Mouse (Mus musculus) forelimb bud, embryonic 11.5 days (tissue): ENCODE results near the gene Lrch3.
A peak's percentile ranks its signal among the peaks of the same experiment; 100 is the strongest.
"Not testable (repeated sequence)": the region's sequence is repeated elsewhere in the genome, so short reads cannot be mapped to it uniquely, and the experiment has no call there.

Experiments
- DNase-seq: peaks from one replicate; pipeline ENCODE4 v3.0.0-alpha.2; 2012; ENCODE audit warnings: low read depth, low spot score

Lrch3 gene

GRCm38 (mm10) chr16:33054927-33055326 lies 141.0 kb downstream of the Lrch3 start:
- not testable (repeated sequence) for DNase-seq

GRCm38 (mm10) chr16:33055655-33056054 lies 141.8 kb downstream of the Lrch3 start:
- no peak for DNase-seq

- DNase-seq, result peak; percentile 92
Observed at GRCm38 (mm10) chr16:33056095-33056785, 142.3 kb downstream of the Lrch3 start, which contains the start of the genes Iqcg and Rpl35a. Iqcg (minus strand) TSS chr16:33056218. Rpl35a (plus strand) TSS chr16:33056453.

- DNase-seq, result no peak
Observed at GRCm38 (mm10) chr16:33056786-33057185, 142.9 kb downstream of the Lrch3 start.

GRCm38 (mm10) chr16:33058033-33058432 lies 144.1 kb downstream of the Lrch3 start:
- DNase-seq, result no peak

- not testable (repeated sequence) for DNase-seq
Observed at GRCm38 (mm10) chr16:33058656-33059055, 144.8 kb downstream of the Lrch3 start.

- DNase-seq, result no peak
Observed at GRCm38 (mm10) chr16:33059471-33059870, 145.6 kb downstream of the Lrch3 start.

GRCm38 (mm10) chr16:33060926-33061325 lies 147.0 kb downstream of the Lrch3 start:
- DNase-seq, result no peak

- DNase-seq, result no peak
Observed at GRCm38 (mm10) chr16:33061400-33061799, 147.5 kb downstream of the Lrch3 start.

- peak; percentile 93 for DNase-seq
Observed at GRCm38 (mm10) chr16:33062024-33062681, 148.3 kb downstream of the Lrch3 start, which contains the start of gene Lmln. Lmln (plus strand) TSS chr16:33062521.

- no peak for DNase-seq
Observed at GRCm38 (mm10) chr16:33062682-33063131, 148.8 kb downstream of the Lrch3 start.

GRCm38 (mm10) chr16:33063267-33063666 lies 149.4 kb downstream of the Lrch3 start:
- DNase-seq, result no peak

- no peak for DNase-seq
Observed at GRCm38 (mm10) chr16:33064636-33065035, 150.7 kb downstream of the Lrch3 start.
